Mouse (Mus musculus): ENCODE measurements around the gene Lgals3.

DNA sequence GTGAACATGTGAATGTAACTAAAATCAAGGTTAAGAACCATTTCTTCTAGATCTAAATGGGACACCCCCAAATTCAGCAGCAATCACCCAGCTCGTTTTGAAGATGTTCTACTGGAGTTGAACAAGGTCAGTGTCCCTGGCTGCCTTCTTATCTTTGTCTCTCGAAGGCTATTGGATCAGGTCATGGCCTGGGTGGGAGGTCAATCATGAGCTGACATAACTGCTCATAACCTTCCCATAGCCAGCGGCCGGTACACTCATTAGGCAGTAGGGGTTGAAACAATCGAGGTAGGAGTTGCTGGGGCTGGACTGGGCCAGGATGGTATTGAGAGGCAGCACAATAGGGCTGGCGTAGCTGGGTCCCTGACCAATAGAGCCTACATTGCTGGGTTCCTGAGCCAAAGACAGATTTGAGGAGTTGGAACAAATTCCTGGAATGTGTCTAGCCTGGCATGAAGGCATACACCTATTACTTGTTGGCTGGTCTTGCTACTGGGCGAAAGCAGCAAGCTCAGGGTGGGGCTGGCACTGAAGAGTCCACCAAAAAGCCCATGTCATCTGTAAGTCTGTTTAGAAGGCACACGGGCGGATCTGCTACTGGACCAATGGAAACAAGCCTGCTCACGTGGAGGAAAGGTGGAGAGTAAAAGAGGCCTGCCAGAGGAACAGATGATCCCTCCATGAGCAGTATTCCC lies 27.2 kb upstream of the Lgals3 start:
- TF ChIP-seq POLR2A (IDR thresholded peaks at IDR 0.05; ENCODE audit: low read depth, low read length) = no peak
- no peak for TF ChIP-seq CTCF (IDR thresholded peaks at IDR 0.05; ENCODE audit: borderline replicate concordance, insufficient read depth, low read length)

All from embryonic fibroblast, embryonic 13.5 days (primary cell).